Mouse (Mus musculus) MEL (cell line): Measurements from ENCODE around the gene Mchr1. TPM values are rescaled to one million over a fixed set of nuclear protein-coding genes. Genes with fewer than 3 reads are reported as not detected.
"Not testable (repeated sequence)": the region's sequence is repeated elsewhere in the genome, so short reads cannot be mapped to it uniquely, and the experiment has no call there.

Experiments used
- DNase-seq: peaks from one replicate; pipeline ENCODE4 v3.0.0; 2011; ENCODE audit warnings: low read depth, low spot score
- H3K27ac ChIP-seq: 2 replicates; pipeline ENCODE4 v1.5.1; 2012; ENCODE audit warnings: low read depth, mild to moderate bottlenecking, control low read depth, low read length, moderate library complexity; ENCODE audit not compliant: control insufficient read depth
- H3K27me3 ChIP-seq, 2 experiments: fragments of 150-350 bp in 1 of 2; sonication (generic) in 1 of 2; 2 replicates each; pipeline ENCODE4 v1.6.1; 2012; ENCODE audit warnings: low read length in 2 of 2, mild to moderate bottlenecking in 2 of 2, improper control_type of control experiment in 1 of 2, moderate library complexity in 1 of 2; ENCODE audit not compliant: insufficient read depth in 2 of 2, control insufficient read depth in 1 of 2
- H3K36me3 ChIP-seq, 2 experiments: 2 replicates each; pipeline ENCODE4 v1.6.1; 2012 to 2014; ENCODE audit warnings: low read length in 2 of 2, improper control_type of control experiment in 1 of 2, inconsistent platforms in 1 of 2, mild to moderate bottlenecking in 1 of 2; ENCODE audit not compliant: insufficient read depth in 2 of 2, control insufficient read depth in 1 of 2
- H3K4me1 ChIP-seq, 2 experiments: fragments of 150-350 bp in 1 of 2; sonication (generic) in 1 of 2; 2 replicates each; pipeline ENCODE4 v1.6.1; 2012; ENCODE audit warnings: low read length in 2 of 2, improper control_type of control experiment in 1 of 2, mild to moderate bottlenecking in 1 of 2; ENCODE audit not compliant: insufficient read depth in 2 of 2, control insufficient read depth in 1 of 2
- H3K4me3 ChIP-seq, 2 experiments: fragments of 150-350 bp in 1 of 2; sonication (generic) in 1 of 2; 2 replicates each; pipeline ENCODE4 v1.5.1; 2012; ENCODE audit warnings: low read depth in 2 of 2, low read length in 2 of 2, mild to moderate bottlenecking in 2 of 2, moderate library complexity in 2 of 2, control low read depth in 1 of 2, improper control_type of control experiment in 1 of 2; ENCODE audit not compliant: control insufficient read depth in 1 of 2, insufficient read depth in 1 of 2
- H3K79me2 ChIP-seq: 2 replicates; pipeline ENCODE4 v1.6.1; 2012; ENCODE audit warnings: mild to moderate bottlenecking, low read length, moderate library complexity; ENCODE audit not compliant: control insufficient read depth, poor library complexity, insufficient read depth
- H3K9ac ChIP-seq: 2 replicates; pipeline ENCODE4 v1.6.1; 2012; ENCODE audit warnings: low read depth, mild to moderate bottlenecking, control low read depth, low read length, moderate library complexity; ENCODE audit not compliant: control insufficient read depth, poor library complexity, severe bottlenecking
- H3K9me3 ChIP-seq: fragments of 150-350 bp; sonication (generic); replicated peaks from 2 replicates; pipeline ENCODE4 v1.6.1; 2012; ENCODE audit warnings: mild to moderate bottlenecking, low read length, improper control_type of control experiment, moderate library complexity; ENCODE audit not compliant: insufficient read depth
- CTCF ChIP-seq, 3 experiments: IDR thresholded peaks in 2 of 3; conservative IDR thresholded peaks in 1 of 3; 2 replicates each; pipeline ENCODE4 v1.5.1; 2011 to 2012; ENCODE audit warnings: low read length in 3 of 3, low read depth in 2 of 3, mild to moderate bottlenecking in 2 of 3, improper control_type of control experiment in 1 of 3, inconsistent platforms in 1 of 3, mixed read lengths in 1 of 3, moderate library complexity in 1 of 3; ENCODE audit not compliant: control insufficient read depth in 1 of 3, insufficient read depth in 1 of 3, poor library complexity in 1 of 3, severe bottlenecking in 1 of 3
- EP300 ChIP-seq, 2 experiments: IDR thresholded peaks; 2 replicates each; pipeline ENCODE4 v1.6.1; 2011; ENCODE audit warnings: improper control_type of control experiment in 2 of 2, low read length in 2 of 2, low read depth in 1 of 2, mild to moderate bottlenecking in 1 of 2
- ETS1 ChIP-seq: IDR thresholded peaks from 2 replicates; pipeline ENCODE4 v1.6.1; 2012; ENCODE audit warnings: low read depth, mild to moderate bottlenecking, inconsistent platforms, low read length, improper control_type of control experiment, moderate library complexity
- NELFE ChIP-seq: IDR thresholded peaks from 2 replicates; pipeline ENCODE4 v1.6.1; 2011; ENCODE audit warnings: low read depth, low read length, improper control_type of control experiment
- NRF1 ChIP-seq: IDR thresholded peaks from 2 replicates; pipeline ENCODE4 v1.6.1; 2014; ENCODE audit warnings: low read depth, mild to moderate bottlenecking, inconsistent platforms, low read length, improper control_type of control experiment, moderate library complexity; ENCODE audit not compliant: poor library complexity, insufficient read depth, severe bottlenecking
- POLR2AphosphoS5 ChIP-seq: IDR thresholded peaks from 2 replicates; pipeline ENCODE4 v1.6.1; 2012; ENCODE audit warnings: low read depth, borderline replicate concordance, mild to moderate bottlenecking, inconsistent platforms, low read length, moderate library complexity, mixed read lengths
- RAD21 ChIP-seq: IDR thresholded peaks from 2 replicates; pipeline ENCODE4 v1.6.1; 2011; ENCODE audit warnings: mild to moderate bottlenecking, low read depth, low read length, improper control_type of control experiment
- TAL1 ChIP-seq: IDR thresholded peaks from 2 replicates; pipeline ENCODE4 v1.6.1; 2012; ENCODE audit warnings: mild to moderate bottlenecking, inconsistent platforms, low read length, moderate library complexity, mixed read lengths
- UBTF ChIP-seq: IDR thresholded peaks from 2 replicates; pipeline ENCODE4 v1.6.1; 2012; ENCODE audit warnings: low read depth, mild to moderate bottlenecking, inconsistent platforms, low read length, improper control_type of control experiment, moderate library complexity, borderline replicate concordance; ENCODE audit not compliant: insufficient read depth
- polyA plus RNA-seq, 2 experiments: library from polyadenylated mRNA; stranded (reverse) in 1 of 2; unstranded in 1 of 2; fragments of >175 nt in 1 of 2; fragments of >200 nt in 1 of 2; gene quantifications; 2 replicates each; pipeline versions ENCODE4 v1.2.1 to v1.2.4; 2012; ENCODE audit warnings: low replicate concordance in 2 of 2, low read depth in 1 of 2; ENCODE audit not compliant: insufficient read length in 2 of 2, insufficient read depth in 1 of 2, missing spikeins in 1 of 2
- total RNA-seq: library from RNA; depleted of rRNA; stranded (reverse); fragments of 300-350 nt; gene quantifications from 2 replicates; pipeline ENCODE4 v1.2.3, GENCODE M21; 2012

Mchr1 gene
- total and polyA plus RNA-seq, 3 experiments: not detected

GRCm38 (mm10) chr15:81219054-81219453 is 16.2 kb upstream of the Mchr1 start:
- no peaks in the 10 kb centered on the region for H3K79me2 ChIP-seq
- H3K9ac ChIP-seq: no peak overlapping the region
- no peak overlapping the region for H3K4me3 ChIP-seq
- no peaks in the 10 kb centered on the region for H3K4me1 ChIP-seq
- H3K27ac ChIP-seq: no peak overlapping the region
- TF ChIP-seq TAL1 (no peak), POLR2AphosphoS5 (no peak), ETS1 (0 out of 2 replicates have a peak, but pooled peaks have one; percentile 8), EP300 (IDR thresholded peaks at IDR 0.05; ENCODE audit: low read depth in 1 of 2, low read length in 2 of 2) (no peak), CTCF (IDR thresholded peaks at IDR 0.05 in 2 of 3, conservative IDR thresholded peaks at IDR 0.05 in 1 of 3; ENCODE audit: control insufficient read depth in 1 of 3, insufficient read depth in 1 of 3, low read depth in 2 of 3, low read length in 3 of 3, poor library complexity in 1 of 3, severe bottlenecking in 1 of 3) (no peak), RAD21 (no peak), UBTF (no peak)
- TF ChIP-seq, all 39 proteins: peak for 1
- Histone ChIP-seq H3K36me3 (no peaks in the 10 kb centered on the region), H3K27me3 (peaks cover 13 to 18% of the 10 kb centered on the region in 2 experiments), H3K9me3 (no peaks in the 10 kb centered on the region)
- DNase-seq: no peak

GRCm38 (mm10) chr15:81220051-81220450 is 15.2 kb upstream of the Mchr1 start:
- not testable (repeated sequence) for H3K9me3 ChIP-seq, H3K27ac ChIP-seq, H3K79me2 ChIP-seq, H3K4me3 ChIP-seq, H3K4me1 ChIP-seq, H3K9ac ChIP-seq, H3K36me3 ChIP-seq
- peak; percentile 68 for TF ChIP-seq NRF1
- DNase-seq: peak; percentile 59
- H3K27me3 ChIP-seq: peaks cover 13 to 18% of the 10 kb centered on the region in 2 experiments

GRCm38 (mm10) chr15:81221446-81221845 is 13.9 kb upstream of the Mchr1 start:
- no peaks in the 10 kb centered on the region for H3K79me2 ChIP-seq
- no peak overlapping the region for H3K9ac ChIP-seq
- H3K27me3 ChIP-seq: peaks cover 22 to 23% of the 10 kb centered on the region in 2 experiments
- DNase-seq: no peak
- H3K27ac ChIP-seq: no peak overlapping the region
- no peaks in the 10 kb centered on the region for H3K4me1 ChIP-seq
- H3K9me3 ChIP-seq: no peaks in the 10 kb centered on the region
- no peak for TF ChIP-seq NELFE
- TF ChIP-seq, all 39 proteins: peak for 0
- no peak overlapping the region for H3K4me3 ChIP-seq
- H3K36me3 ChIP-seq: no peaks in the 10 kb centered on the region
